Mouse (Mus musculus): ENCODE data around the gene Krt14.

DNA sequence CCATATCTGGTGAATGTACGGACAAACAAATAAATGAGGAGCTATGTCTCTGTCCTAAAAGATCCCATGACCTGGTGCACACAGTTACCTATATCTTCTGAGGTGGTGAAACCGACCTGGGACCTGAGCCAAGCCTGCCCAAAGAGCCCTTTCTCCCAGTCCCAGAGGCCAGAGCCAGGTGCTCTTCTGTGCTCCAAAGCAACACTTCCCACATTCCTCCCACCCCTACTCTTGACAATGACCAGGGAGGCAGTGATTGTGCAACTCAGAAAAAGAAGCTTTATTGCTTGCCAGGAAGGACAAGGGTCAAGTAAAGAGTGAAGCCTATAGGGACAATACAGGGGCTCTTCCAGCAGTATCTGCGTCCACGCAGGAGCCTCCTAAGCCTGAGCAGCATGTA, 4.4 kb downstream of the Krt14 start:
- TF ChIP-seq POLR2A (IDR thresholded peaks at IDR 0.05; ENCODE audit: insufficient read depth, low read length) (no peak), CTCF (IDR thresholded peaks at IDR 0.05; ENCODE audit: low read depth, low read length) (no peak)
